Mouse (Mus musculus) liver, embryonic 13.5 days (tissue): ENCODE data around the gene Tnfsf8. TPM values are rescaled to one million over a fixed set of nuclear protein-coding genes. Genes with fewer than 3 reads are reported as not detected.

ENCODE experiments used
- polyA plus RNA-seq: library from polyadenylated mRNA; unstranded; fragments of >200 nt; fragmentation: Nextera tagmentation; extraction: Ambion mirVana; gene quantifications from 2 replicates; pipeline ENCODE4 v1.2.1, GENCODE M21; 2015

Gene Tnfsf8
- polyA plus RNA-seq, 1 experiment from 2014 or later, result not detected

Other genes starting within 250 kb of the Tnfsf8 start
- gene Tex48, start 238.9 kb downstream of the Tnfsf8 start, polyA plus RNA-seq, result not detected in 2 replicates
- not detected in 2 replicates for gene Gm11214, start 198.0 kb downstream of the Tnfsf8 start, polyA plus RNA-seq
- 0.02 and 0.03 TPM in 2 replicates for gene Tnfsf15, start 116.2 kb downstream of the Tnfsf8 start, polyA plus RNA-seq
- gene Tnc, start 185.7 kb upstream of the Tnfsf8 start, polyA plus RNA-seq, result 2.6 and 3.5 TPM in 2 replicates